Mouse (Mus musculus) ES-Bruce4 (cell line): ENCODE data around the gene Tcl1b4. TPM values are rescaled to one million over a fixed set of nuclear protein-coding genes. Genes with fewer than 3 reads are reported as not detected.

Source experiments
- H3K27ac ChIP-seq: 2 replicates; pipeline ENCODE4 v1.5.1; 2012; ENCODE audit warnings: low read length, inconsistent platforms; ENCODE audit not compliant: insufficient read depth
- H3K27me3 ChIP-seq: 2 replicates; pipeline ENCODE4 v1.6.1; 2012; ENCODE audit warnings: mild to moderate bottlenecking, low read length, inconsistent platforms; ENCODE audit not compliant: control insufficient read depth, poor library complexity, insufficient read depth, severe bottlenecking
- H3K36me3 ChIP-seq: 2 replicates; pipeline ENCODE4 v1.6.1; 2012; ENCODE audit warnings: inconsistent platforms, mild to moderate bottlenecking, low read length, moderate library complexity; ENCODE audit not compliant: control insufficient read depth, poor library complexity, insufficient read depth, severe bottlenecking
- H3K4me1 ChIP-seq: one replicate; pipeline ENCODE4 v1.8.1; 2011; ENCODE audit warnings: low read length; ENCODE audit not compliant: control insufficient read depth, insufficient read depth
- H3K4me3 ChIP-seq: 2 replicates; pipeline ENCODE4 v1.5.1; 2011; ENCODE audit warnings: low read depth, mild to moderate bottlenecking, low read length
- H3K9ac ChIP-seq: 2 replicates; pipeline ENCODE4 v1.6.1; 2012; ENCODE audit warnings: low read depth, mild to moderate bottlenecking, inconsistent platforms; ENCODE audit not compliant: poor library complexity, severe bottlenecking
- H3K9me3 ChIP-seq: replicated peaks from 2 replicates; pipeline ENCODE4 v1.6.1; 2012; ENCODE audit warnings: mild to moderate bottlenecking, low read length, inconsistent platforms; ENCODE audit not compliant: control insufficient read depth, poor library complexity, insufficient read depth, severe bottlenecking
- CTCF ChIP-seq: IDR thresholded peaks from one replicate; pipeline ENCODE4 v1.8.1; 2011; ENCODE audit warnings: low read depth, low read length
- EP300 ChIP-seq: IDR thresholded peaks from 2 replicates; pipeline ENCODE4 v1.6.1; 2011; ENCODE audit warnings: low read depth, low read length; ENCODE audit not compliant: insufficient read depth
- POLR2A ChIP-seq: IDR thresholded peaks from one replicate; pipeline ENCODE4 v1.8.1; 2011; ENCODE audit warnings: low read length; ENCODE audit not compliant: insufficient read depth
- polyA plus RNA-seq: library from polyadenylated mRNA; stranded (reverse); fragments of >200 nt; gene quantifications from 2 replicates; pipeline ENCODE4 v1.2.4, GENCODE M21; 2011; ENCODE audit warnings: low read depth; ENCODE audit not compliant: missing spikeins, insufficient read depth, insufficient read length

Tcl1b4 gene
- polyA plus RNA-seq, 1 experiment, result not detected

- no peak for TF ChIP-seq POLR2A
- 0 out of 2 replicates have a peak, but pooled peaks have one; percentile 15 for TF ChIP-seq EP300
- Histone ChIP-seq H3K27me3 (no peaks in the 10 kb centered on the region), H3K9me3 (no peaks in the 10 kb centered on the region), H3K9ac (no peak overlapping the region), H3K4me3 (no peak overlapping the region), H3K4me1 (peaks cover 2% of the 10 kb centered on the region), H3K36me3 (no peaks in the 10 kb centered on the region), H3K27ac (no peak overlapping the region)
Measured at GRCm38 (mm10) chr12:105248763-105249233, 47.0 kb downstream of the Tcl1b4 start.

GRCm38 (mm10) chr12:105253796-105254195, 52.0 kb downstream of the Tcl1b4 start:
- no peak overlapping the region for H3K9ac ChIP-seq
- H3K4me1 ChIP-seq, result peaks cover 4% of the 10 kb centered on the region
- no peak overlapping the region for H3K4me3 ChIP-seq
- no peaks in the 10 kb centered on the region for H3K36me3 ChIP-seq
- TF ChIP-seq CTCF (no peak), EP300 (no peak), POLR2A (no peak)
- no peaks in the 10 kb centered on the region for H3K9me3 ChIP-seq
- no peaks in the 10 kb centered on the region for H3K27me3 ChIP-seq
- H3K27ac ChIP-seq, result no peak overlapping the region

Other genes with a start within 250 kb of the Tcl1b4 start
- 1.2 and 1.9 TPM in 2 replicates for gene Syne3, start 192.1 kb upstream of the Tcl1b4 start, polyA plus RNA-seq
- gene Glrx5, start 169.3 kb upstream of the Tcl1b4 start, polyA plus RNA-seq, result 36.4 and 38.7 TPM in 2 replicates
- gene Tcl1b2, start 55.9 kb upstream of the Tcl1b4 start, polyA plus RNA-seq, result not detected in 2 replicates
- gene Tcl1b1, start 42.3 kb upstream of the Tcl1b4 start, polyA plus RNA-seq, result not detected in 2 replicates
- not detected in 2 replicates for gene Tcl1b5, start 25.6 kb upstream of the Tcl1b4 start, polyA plus RNA-seq
- not detected in 2 replicates for gene Tcl1b3, start 10.9 kb upstream of the Tcl1b4 start, polyA plus RNA-seq
- 47.2 and 52.8 TPM in 2 replicates for gene Tcl1, start 20.8 kb downstream of the Tcl1b4 start, polyA plus RNA-seq
- gene Tunar, start 131.9 kb downstream of the Tcl1b4 start, polyA plus RNA-seq, result 1.5 and 1.8 TPM in 2 replicates